Mouse (Mus musculus): ENCODE data around the gene Mtf2. TPM values are rescaled to one million over a fixed set of nuclear protein-coding genes. Genes with fewer than 3 reads are reported as not detected.
"Not testable (repeated sequence)": the region's sequence is repeated elsewhere in the genome, so short reads cannot be mapped to it uniquely, and the experiment has no call there.

Mtf2 gene
- 101 and 125 TPM in 2 replicates for total RNA-seq (2015)
- 102 and 137 TPM in 2 replicates for total RNA-seq (2017)

DNA sequence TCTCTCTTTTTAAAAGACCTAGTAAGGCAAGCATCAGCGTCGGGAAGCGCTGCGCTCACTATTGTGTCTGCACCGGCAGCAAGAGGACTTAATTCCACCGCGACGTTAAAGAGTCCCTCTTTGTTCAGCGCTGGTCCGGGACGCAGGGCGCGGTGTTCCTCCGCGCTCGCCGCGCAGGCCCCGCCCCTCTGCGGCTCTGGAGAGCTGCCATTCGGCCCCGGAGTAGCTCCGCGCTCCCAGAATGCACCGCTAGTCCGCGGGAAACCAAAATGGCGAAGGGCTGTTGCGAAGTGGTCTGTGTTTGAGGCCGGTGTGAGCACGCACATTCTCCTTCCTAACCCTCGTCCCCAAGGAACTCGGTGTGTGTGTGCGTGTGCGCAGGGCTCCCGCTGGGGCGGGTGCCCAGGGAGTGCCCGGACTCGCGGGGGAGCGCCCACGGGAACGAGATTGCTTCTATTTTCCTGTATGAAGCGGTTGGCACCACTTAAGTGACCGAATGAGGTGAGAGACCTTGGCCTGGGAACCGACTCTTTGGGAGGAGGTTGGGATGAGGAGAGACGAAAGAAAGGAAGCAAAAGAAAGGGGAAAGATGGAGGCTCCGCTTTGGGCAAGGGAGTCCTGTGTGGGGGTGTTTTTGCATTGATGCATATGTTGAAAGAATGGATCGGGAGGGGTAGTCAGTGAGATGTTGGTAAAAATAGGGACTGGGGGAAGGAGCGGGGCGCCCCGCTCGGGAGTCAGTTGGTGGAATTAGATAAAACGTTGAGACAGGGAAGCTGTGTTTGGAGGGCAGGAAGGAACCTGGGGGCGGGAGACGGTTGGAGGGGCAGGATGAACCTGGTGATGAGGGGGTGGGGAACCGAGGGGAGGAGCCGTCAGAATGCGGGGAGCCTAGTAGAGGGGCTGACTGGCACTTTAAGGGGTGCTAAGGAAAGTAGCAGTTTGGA lies at the start of gene Mtf2:
Gene Mtf2 (plus strand): TSS at position 210 of the 947 bp plus-strand sequence.
- peak; percentile 96 for ATAC-seq (replicated peaks; ENCODE audit: poor library complexity)

DNA sequence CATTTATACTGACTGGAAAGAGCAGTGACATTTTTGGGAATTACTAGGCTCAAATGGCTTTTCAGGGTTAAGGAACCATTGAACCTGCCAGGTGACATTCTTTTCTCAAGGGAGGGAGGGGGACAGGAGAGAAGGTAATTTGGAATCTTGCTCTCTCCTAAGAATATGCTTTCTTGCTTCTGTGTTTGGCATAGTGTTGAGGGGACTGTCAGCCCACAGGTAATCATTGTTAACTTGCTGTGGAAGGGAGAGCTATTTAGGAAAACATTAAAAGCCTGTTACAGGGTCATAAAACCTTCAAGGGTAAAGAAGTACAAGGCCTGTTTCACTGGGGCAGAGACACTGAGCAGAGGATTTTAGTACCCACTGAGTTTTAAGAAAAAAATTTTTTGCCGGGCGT lies 48.2 kb upstream of the Mtf2 start:
- no peak for ATAC-seq (replicated peaks; ENCODE audit: poor library complexity)

DNA sequence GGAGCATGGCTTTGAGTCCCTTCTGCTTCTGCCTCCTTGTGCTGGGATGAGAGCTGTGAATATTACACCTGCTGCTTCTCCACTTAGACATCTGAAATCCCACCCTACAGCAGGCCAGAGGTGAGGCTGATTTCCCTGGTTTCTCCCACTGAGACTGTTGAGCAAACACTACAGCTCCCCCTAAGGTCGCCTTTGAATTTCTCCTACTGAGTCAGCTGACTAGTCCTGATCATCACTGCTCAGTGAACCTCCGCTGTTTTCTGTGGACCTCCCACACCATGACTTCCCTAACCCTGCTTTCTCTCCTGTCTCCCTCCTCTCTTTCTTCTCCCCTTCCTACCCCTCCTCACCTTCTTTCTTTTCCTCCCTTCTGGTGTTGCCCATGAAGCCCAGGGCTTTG lies 46.1 kb upstream of the Mtf2 start:
- ATAC-seq (replicated peaks; ENCODE audit: poor library complexity) = peak; percentile 85

DNA sequence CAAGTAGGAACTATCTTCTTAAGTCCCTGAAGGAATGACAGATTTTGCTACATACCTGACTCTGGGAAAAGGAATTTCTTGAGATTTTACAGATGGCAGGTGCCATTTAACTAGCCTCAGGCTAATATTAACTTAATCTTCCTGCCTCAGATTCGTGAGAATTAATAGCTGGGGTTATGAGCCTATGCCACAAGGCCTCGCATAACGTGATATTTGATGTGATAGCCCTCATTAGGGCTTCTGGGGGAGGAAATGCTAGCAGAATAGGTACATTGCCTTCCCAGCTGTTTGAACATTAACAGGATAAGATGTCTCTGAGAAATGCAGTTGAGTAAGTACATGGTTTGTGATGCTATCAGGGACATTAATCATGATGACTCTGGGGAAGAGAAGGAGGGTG lies 44.1 kb upstream of the Mtf2 start:
- ATAC-seq (replicated peaks; ENCODE audit: poor library complexity) = no peak

DNA sequence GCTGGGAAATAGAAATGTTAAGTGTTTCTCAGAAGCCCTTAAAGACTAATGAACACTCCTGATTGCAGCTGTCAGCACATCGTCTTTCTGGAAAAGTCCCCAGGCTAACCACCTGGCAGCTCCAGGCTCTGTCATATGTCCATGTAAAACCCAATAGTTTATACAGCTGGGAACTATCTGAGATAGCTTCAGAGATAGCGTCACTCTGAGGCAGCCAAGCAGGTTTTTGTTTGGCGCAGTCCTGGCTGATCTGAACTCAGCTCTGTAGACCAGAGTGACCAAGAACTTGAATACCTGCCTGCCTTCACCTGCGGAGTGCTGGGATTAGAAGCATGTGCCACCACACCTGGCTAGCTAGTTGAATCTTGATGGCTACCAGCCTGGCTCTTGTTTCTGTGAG lies 37.2 kb upstream of the Mtf2 start:
- ATAC-seq (replicated peaks; ENCODE audit: poor library complexity) = no peak

DNA sequence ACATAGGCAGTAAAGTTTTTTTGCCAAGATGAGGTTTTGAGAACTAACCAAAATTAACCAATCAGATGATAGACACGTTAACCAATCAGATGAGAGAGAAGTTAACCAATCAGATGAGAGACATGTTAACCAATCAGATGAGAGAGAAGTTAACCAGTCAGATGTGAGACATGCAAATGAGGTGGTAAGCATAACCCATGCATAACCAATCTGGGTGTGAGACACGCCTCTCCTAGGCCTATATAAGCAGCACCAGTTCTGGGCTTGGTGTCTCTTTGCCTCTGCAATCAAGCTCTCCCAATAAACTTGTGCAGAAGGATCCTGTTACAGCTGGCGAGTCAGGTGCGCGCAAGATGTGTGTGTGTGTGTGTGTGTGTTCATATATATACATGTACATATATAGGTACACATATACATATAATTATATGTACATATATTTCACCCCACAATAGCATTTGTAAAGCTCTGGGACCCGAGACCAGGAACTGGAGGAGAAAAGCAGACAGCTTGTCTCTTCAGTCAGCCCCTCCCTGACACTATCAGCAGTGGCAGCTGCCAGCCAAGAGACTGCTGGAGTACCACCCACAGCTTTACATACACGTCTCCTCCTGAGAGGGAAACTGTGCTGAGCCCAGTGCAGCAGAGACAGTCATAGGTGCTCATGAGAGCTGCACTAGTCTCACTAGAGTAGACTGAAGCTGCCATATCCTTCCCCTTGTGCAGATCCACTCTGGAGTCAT lies 36.5 kb upstream of the Mtf2 start:
- peak; percentile 82 for ATAC-seq (replicated peaks; ENCODE audit: poor library complexity)

DNA sequence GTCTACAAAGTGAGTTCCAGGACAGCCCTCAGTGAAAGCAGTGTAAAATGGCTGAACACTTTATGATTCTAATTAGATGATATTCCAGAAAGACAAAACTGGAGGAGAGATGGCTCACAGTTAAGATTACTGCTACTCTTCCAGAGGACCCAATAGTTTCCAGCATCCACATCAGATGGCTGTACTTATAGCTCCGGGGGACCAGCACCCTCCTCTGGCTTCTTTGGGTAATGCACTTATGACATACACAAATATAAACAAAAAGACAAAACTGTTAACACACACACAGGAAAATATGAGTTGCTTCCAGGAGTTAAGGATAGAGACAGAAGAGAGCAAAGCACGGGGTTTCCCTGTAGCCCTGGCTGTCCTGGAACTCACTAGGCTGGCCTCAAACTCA lies 35.5 kb upstream of the Mtf2 start:
- peak; percentile 49 for ATAC-seq (replicated peaks; ENCODE audit: poor library complexity)

DNA sequence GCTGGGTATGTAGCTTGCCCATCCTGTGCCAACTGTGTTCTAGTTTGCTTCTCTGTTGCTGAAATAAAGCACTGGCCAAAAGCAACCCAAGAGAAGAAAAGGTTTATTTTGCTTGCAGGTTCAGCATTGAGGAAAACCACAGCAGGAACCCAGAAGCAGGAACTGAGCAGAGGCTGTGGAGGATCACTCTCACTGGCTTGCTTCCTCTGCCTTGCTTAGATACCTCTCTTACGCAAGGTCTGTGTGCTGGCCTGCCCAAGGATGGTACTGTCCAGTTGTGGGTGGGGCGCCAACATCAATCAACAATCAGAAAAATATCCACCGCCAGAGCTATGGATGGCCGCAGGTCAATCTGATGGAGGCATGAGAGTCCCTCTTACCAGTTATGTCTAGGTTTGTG lies 34.2 kb upstream of the Mtf2 start:
- peak; percentile 77 for ATAC-seq (replicated peaks; ENCODE audit: poor library complexity)

DNA sequence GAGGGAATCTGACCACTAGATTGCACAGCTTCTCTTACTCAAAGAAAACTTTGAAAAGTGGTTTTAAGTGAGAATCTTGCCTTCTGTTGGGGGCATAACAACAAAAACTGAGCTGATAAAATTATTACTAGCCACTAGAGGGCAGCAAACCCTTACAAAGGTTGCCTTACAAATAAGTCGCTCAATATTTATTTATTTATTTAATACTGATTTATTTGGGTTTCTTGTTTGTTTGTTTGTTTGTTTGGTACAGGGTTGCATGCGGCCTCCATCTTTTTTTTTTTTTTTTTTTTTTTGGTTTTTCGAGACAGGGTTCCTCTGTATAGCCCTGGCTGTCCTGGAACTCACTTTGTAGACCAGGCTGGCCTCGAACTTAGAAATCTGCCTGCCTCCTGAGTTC lies 31.3 kb upstream of the Mtf2 start:
- 0 out of 2 replicates have a peak, but pooled peaks have one; percentile 41 for ATAC-seq (replicated peaks; ENCODE audit: poor library complexity)

DNA sequence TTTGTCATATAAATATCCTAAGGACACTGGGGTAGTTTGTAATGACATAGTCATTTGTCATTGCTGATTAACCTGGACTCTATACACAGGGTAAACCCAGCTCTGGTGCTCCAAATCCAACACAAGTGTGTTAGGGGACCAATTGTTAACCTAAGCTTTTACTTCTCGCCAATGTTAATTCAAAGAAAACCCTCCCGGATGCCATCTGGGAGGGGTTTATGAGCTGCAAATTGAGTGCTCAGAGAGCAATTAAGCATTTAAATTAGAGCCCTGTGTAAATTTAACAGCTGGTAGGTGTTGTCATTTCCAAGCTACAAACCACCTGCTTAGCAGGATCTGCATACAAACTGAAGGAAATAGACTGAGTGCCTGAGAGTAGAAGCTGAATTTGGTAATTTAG lies 30.0 kb upstream of the Mtf2 start:
- no peak for ATAC-seq (replicated peaks; ENCODE audit: poor library complexity)

DNA sequence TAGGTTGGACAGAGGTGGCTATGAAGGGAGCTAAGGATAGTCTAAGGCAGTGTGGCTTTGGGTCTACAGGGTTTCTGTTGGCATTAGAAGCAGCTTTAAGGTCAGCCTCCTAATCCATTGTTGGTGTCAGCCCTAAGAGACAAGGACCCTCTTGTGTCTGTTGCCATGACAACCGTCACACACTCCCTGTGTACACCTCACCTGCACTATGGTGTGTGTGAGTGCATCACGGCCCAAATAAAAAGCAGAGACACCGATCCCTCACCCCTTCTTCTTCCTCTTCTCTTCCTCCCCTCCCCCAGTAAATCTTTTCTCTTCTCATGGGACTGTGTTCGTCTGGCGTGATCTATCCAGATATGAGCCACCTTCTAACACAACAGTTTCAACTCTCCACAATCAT lies 23.4 kb upstream of the Mtf2 start:
- ATAC-seq (replicated peaks; ENCODE audit: poor library complexity) = no peak

DNA sequence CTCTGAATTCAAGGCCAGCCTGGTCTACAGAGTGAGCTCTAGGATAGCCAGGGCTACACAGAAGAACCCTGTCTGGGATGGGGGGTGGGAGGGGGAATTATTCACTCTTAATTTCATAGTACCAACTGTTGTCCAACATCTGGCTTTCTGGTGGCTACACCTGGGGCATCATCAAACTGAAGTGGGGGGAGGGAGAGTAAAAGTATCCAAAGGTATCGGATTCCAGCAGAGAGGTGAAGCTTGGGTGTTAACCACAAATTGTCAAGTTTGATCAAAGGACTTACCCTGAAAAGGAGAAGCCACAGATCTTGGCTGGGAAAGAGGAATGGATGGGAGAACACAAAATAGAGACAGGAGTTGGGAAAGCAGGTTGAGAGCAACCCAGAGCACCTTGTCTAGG lies 21.6 kb upstream of the Mtf2 start:
- no peak for ATAC-seq (replicated peaks; ENCODE audit: poor library complexity)

DNA sequence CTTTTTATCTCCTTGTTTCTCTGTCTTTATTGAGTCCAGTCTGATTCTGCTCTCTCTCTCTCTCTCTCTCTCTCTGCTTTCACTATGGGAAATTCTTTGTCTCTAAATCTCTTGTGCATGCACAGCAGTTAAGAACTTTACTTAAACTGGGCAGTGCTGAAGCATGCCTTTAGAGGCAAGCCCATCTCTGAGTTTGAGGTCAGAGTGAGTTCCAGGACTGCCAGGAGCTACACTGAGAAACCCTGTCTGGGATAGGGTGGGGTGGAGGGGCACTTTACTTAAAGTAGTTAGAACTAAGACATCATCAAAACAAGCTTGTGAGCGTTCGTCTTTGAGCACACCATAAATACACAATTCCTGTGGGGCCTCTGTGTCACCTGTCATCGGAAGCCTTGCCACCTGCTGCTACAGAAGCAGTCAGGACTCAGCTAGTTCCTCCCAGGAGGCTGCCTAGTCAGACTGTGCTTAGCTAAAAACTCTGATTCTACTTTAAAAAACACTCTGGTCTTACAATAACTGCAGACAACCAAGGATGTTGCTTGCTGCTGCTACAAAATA lies 15.7 kb upstream of the Mtf2 start:
- no peak for ATAC-seq (replicated peaks; ENCODE audit: poor library complexity)

DNA sequence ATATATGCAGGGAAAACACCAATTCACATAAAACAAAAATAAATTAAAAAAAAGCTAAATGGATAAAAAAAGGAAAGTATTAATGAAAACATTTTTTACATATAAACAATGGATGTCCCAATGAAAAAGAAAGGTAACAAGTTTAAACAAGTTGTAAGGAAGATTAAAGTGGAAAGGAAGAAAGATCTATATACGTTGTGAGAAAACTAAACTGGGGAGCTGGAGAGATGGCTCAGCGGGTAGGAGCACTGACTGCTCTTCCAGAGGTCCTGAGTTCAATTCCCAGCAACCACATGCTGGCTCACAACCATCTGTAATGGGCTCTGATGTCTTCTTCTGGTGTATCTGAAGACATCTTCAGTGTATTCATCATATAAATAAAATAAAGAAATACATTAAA lies 14.4 kb upstream of the Mtf2 start:
- ATAC-seq (replicated peaks; ENCODE audit: poor library complexity) = no peak

DNA sequence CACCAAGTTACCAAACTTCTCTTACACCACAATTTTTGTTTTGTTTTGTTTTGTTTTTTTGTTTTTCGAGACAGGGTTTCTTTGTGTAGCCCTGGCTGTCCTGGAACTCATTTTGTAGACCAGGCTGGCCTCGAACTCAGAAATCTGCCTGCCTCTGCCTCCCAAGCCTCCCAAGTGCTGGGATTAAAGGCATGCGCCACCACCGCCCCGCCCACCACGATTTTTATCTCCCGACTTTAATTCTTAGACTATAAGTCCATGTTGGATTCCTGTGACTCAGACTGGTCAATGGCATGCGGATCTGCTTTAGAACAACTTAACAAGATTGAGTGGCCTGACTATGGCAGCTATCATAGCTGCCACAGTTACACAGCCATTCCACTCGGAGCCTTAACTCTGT lies 13.7 kb upstream of the Mtf2 start:
- not testable (repeated sequence) for ATAC-seq (replicated peaks; ENCODE audit: poor library complexity)

DNA sequence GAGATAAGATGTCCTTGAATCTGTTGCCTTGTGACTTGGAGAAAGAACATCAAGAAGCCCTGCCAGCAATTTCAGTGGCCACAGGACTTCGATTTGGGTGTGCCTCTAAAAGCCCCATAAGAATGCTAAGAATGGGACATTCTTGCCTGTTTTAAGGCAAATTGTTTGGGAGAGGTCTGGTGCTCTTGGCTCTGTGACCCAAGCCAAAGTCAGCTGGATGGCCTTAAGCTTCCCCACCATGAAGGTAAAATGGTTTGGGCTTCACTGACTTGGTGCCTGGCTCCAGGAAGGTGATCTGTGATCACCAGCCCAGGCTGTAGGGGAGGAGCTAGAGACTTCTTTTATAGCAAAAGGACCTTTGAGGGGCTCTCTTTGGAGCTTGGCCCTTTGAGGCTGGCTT lies 13.3 kb upstream of the Mtf2 start:
- ATAC-seq (replicated peaks; ENCODE audit: poor library complexity) = no peak

DNA sequence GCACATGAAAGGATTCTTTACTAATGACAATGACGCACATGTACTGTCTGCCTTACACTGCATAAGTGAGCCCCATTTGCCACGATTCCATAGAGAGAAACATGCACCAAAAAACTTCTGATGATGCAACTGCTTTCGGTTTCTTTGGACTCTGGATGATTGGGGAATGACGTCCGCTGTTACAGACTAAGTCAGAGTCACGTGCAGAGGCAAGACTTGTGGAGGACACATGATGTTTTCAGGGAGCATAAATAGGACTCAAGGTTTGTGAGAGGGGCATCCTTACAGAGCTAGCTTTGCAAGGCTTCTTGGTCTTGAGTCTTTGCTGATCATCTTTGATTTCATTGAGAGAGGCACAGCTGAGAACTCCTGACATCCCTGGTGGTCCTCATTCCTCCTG lies 11.9 kb upstream of the Mtf2 start:
- ATAC-seq (replicated peaks; ENCODE audit: poor library complexity) = no peak

DNA sequence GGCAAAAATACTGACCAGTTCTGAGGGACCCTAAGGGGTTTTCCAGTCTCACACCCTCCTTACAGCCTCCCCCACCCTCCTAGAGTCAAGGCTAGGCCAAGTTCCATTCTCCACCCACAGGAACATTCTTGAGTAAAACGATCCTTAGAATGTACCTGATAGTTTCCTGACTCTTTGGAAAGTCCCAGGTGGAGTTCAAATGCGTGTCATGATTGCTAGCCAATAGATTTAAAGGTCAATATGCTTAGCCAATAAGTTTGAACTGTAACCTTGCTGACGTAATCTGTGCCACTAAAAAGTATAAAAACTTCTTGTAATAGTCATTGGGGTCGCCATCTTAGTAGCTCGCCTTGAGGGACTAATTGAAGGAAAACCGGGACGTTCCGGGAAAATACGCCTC lies 5.1 kb upstream of the Mtf2 start:
- ATAC-seq (replicated peaks; ENCODE audit: poor library complexity) = no peak

DNA sequence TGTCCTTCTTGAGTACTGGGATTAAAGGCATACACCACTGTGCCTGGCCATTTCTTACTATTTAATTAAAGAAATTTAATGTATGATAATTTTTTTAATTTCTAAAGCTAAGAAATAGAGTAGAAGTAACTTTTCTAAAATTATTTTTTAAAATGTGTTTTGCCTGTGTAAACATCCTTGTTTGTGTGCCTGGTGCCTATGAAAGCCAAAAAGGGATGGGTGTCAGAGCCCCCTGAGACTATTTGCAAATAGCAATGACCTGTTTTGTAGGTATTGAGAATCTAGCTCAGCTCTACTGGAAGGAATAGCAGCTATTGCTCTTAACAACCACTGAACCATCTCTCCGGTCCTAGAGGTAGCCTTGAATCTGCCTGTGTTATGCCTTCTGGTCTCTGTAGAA lies 6.8 kb downstream of the Mtf2 start:
- ATAC-seq (replicated peaks; ENCODE audit: poor library complexity) = no peak

DNA sequence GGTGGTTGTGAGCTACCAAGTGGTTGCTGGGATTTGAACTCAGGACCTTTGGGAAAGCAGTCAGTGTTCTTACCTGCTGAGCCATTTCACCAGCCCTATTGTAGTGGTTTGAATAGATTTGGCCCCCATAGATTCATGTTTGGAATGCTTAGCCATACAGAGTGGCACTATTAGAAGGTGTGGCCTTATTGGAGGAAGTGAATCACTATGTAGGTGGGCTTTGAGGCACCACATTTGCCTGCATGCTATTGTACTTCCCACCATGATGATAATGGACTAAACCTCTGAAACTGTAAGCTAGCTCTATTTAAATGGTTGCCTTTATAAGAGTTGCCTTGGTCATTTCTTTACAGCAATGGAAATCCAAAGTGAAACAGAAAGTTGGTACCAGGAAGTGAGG lies 10.8 kb downstream of the Mtf2 start:
- ATAC-seq (replicated peaks; ENCODE audit: poor library complexity) = no peak

DNA sequence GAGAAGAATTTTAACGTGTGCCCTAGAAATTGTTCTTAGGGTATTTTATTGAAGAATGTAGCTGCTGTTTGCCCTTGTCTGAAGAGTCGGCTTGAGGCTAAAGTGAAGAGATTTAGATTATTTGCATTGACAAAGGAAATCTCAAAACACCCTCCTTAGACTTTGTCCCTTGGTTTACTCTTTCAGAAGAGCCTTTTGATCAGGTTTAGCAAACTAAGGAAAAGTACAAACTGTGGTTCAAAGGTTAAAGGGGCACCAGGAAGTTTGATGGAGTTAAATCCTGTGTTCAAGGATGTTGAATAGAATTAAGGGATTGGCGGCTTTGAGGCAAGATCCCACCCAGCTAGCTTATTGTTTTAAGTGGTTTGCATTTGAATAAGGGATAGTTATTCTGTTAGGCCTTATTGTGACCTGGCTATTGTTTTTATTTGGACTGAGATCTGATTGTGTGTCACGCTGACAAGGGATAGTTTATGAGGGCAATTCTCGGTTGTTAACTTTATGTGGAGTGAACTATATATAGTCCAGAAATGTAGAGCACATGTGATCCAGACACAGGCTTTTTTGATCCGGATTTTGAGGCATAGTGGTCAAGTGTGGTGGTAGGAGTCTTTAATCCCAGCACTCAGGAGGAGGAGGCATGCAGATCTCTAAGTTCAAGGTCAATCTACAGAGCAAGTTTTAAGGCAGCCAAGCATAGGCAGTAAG lies 11.5 kb downstream of the Mtf2 start:
- ATAC-seq (replicated peaks; ENCODE audit: poor library complexity) = no peak

Measured in megakaryocyte progenitor cell, adult 5-6 weeks (primary cell).